Mouse (Mus musculus): ENCODE data around the gene Wfdc15a.

The Wfdc15a gene

GRCm38 (mm10) chr2:164177831-164178230, 22.1 kb downstream of the Wfdc15a start:
- no peak for DNase-seq (ENCODE audit: low read depth in 1 of 2, low spot score in 2 of 2)

- DNase-seq (ENCODE audit: low read depth in 1 of 2, low spot score in 2 of 2), result no peak
These were observed 24.1 kb downstream of the Wfdc15a start for GRCm38 (mm10) chr2:164175850-164176249.

GRCm38 (mm10) chr2:164174649-164175395, 25.1 kb downstream of the Wfdc15a start:
- no peak for DNase-seq (ENCODE audit: low read depth in 1 of 2, low spot score in 2 of 2)

GRCm38 (mm10) chr2:164173394-164173793, 26.5 kb downstream of the Wfdc15a start:
- DNase-seq (ENCODE audit: low read depth in 1 of 2, low spot score in 2 of 2), result no peak

- no peak for DNase-seq (ENCODE audit: low read depth in 1 of 2, low spot score in 2 of 2)
These were observed 29.0 kb downstream of the Wfdc15a start, which contains the start of gene Kcns1 for GRCm38 (mm10) chr2:164170902-164171301. Gene Kcns1, minus strand, starts transcription at chr2:164171113.

- no peak for DNase-seq (ENCODE audit: low read depth in 1 of 2, low spot score in 2 of 2)
These were observed 29.6 kb downstream of the Wfdc15a start for GRCm38 (mm10) chr2:164170326-164170725.

GRCm38 (mm10) chr2:164168571-164168946, 31.4 kb downstream of the Wfdc15a start:
- no peak for DNase-seq (ENCODE audit: low read depth in 1 of 2, low spot score in 2 of 2)

- DNase-seq (ENCODE audit: low read depth in 1 of 2, low spot score in 2 of 2), result no peak
These were observed 32.0 kb downstream of the Wfdc15a start for GRCm38 (mm10) chr2:164167752-164168570.

- DNase-seq (ENCODE audit: low read depth in 1 of 2, low spot score in 2 of 2), result no peak
These were observed 35.0 kb downstream of the Wfdc15a start for GRCm38 (mm10) chr2:164164941-164165340.

- no peak for DNase-seq (ENCODE audit: low read depth in 1 of 2, low spot score in 2 of 2)
These were observed 38.3 kb downstream of the Wfdc15a start for GRCm38 (mm10) chr2:164161515-164162055.

GRCm38 (mm10) chr2:164158838-164159237, 41.1 kb downstream of the Wfdc15a start:
- DNase-seq (ENCODE audit: low read depth in 1 of 2, low spot score in 2 of 2), result no peak

- DNase-seq (ENCODE audit: low read depth in 1 of 2, low spot score in 2 of 2), result no peak
These were observed 43.8 kb downstream of the Wfdc15a start for GRCm38 (mm10) chr2:164156158-164156557.

- DNase-seq (ENCODE audit: low read depth in 1 of 2, low spot score in 2 of 2), result no peak
These were observed 45.9 kb downstream of the Wfdc15a start for GRCm38 (mm10) chr2:164154007-164154406.

GRCm38 (mm10) chr2:164152341-164152740, 47.6 kb downstream of the Wfdc15a start:
- no peak for DNase-seq (ENCODE audit: low read depth in 1 of 2, low spot score in 2 of 2)

GRCm38 (mm10) chr2:164150086-164150760, 49.7 kb downstream of the Wfdc15a start:
- no peak for DNase-seq (ENCODE audit: low read depth in 1 of 2, low spot score in 2 of 2)
